Mouse (Mus musculus) heart, embryonic 12.5 days (tissue): ENCODE measurements around the gene Gm9999. TPM values are rescaled to one million over a fixed set of nuclear protein-coding genes. Genes with fewer than 3 reads are reported as not detected.

Experiments used
- ATAC-seq: fragments of 200-750 bp; cut with Nextera tagmentation; 2 replicates; pipeline ENCODE4 v1.8.0; 2017; ENCODE audit warnings: moderate TSS enrichment, moderate library complexity; ENCODE audit not compliant: insufficient number of reproducible peaks, low FRiP score
- H3K27ac ChIP-seq: fragments of 300-500 bp; sonication (generic); 2 replicates; pipeline ENCODE4 v1.5.1; 2016; ENCODE audit warnings: mild to moderate bottlenecking, moderate library complexity; ENCODE audit not compliant: poor library complexity, severe bottlenecking
- H3K27me3 ChIP-seq: fragments of 300-500 bp; sonication (generic); replicated peaks from 2 replicates; pipeline ENCODE4 v1.6.1; 2016; ENCODE audit warnings: mild to moderate bottlenecking, moderate library complexity
- H3K36me3 ChIP-seq: fragments of 300-500 bp; sonication (generic); 2 replicates; pipeline ENCODE4 v1.6.1; 2016; ENCODE audit warnings: mild to moderate bottlenecking, moderate library complexity
- H3K4me1 ChIP-seq: fragments of 300-500 bp; sonication (generic); replicated peaks from 2 replicates; pipeline ENCODE4 v1.6.1; 2016; ENCODE audit warnings: mild to moderate bottlenecking
- H3K4me2 ChIP-seq: fragments of 300-500 bp; sonication (generic); 2 replicates; pipeline ENCODE4 v1.6.1; 2016; ENCODE audit warnings: mild to moderate bottlenecking, moderate library complexity
- H3K4me3 ChIP-seq: fragments of 300-500 bp; sonication (generic); 2 replicates; pipeline ENCODE4 v1.5.1; 2016; ENCODE audit warnings: mild to moderate bottlenecking
- H3K9ac ChIP-seq: fragments of 300-500 bp; sonication (generic); 2 replicates; pipeline ENCODE4 v1.6.1; 2016; ENCODE audit warnings: mild to moderate bottlenecking, moderate library complexity
- H3K9me3 ChIP-seq: fragments of 300-500 bp; sonication (generic); replicated peaks from 2 replicates; pipeline ENCODE4 v1.6.1; 2016; ENCODE audit warnings: mild to moderate bottlenecking, moderate library complexity
- WGBS: fragments of 180-500 bp; shearing (Covaris S2); methylation state at CpG from one replicate; pipeline ENCODE4 v1.1.7; 2016; 5-methylcytosine and 5-hydroxymethylcytosine counted together
- polyA plus RNA-seq: library from polyadenylated mRNA; unstranded; fragments of >200 nt; fragmentation: Nextera tagmentation; extraction: Ambion mirVana; gene quantifications from 2 replicates; pipeline ENCODE4 v1.2.1, GENCODE M21; 2016

Gm9999 gene
- polyA plus RNA-seq, 1 experiment from 2014 or later: not detected

DNA sequence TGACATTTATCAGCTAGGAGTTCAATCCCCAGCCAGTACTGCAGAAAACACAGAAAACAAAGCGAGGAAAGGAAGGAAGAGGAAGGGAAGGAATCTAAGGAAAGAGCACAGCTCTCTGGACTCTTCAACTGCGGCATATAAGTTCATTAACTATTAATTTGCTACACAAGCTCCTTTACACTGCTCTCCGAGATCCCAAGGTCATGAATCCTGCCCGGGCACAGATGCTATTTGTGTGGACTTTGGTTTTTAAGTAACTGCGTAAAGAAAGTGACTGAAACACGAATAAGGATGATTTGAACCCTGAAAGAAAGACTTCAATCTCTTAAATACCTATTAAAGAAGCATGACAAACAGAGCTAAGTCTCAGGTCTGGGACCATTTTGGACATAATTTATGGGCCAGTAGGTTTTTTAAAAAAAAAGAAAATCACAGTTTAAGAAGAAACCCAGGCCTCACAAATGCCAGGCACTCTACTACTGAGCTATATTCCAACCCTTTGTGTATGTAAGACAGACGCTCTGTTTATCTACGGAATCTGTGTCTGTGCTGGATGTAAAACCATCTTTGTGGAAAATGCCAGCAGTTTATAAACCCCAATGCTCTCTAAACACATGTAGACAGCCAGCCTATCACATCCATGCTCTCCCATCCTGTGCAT is 16.7 kb downstream of the Gm9999 start:
- H3K4me2 ChIP-seq: no peak overlapping the region
- peaks cover 43% of the 10 kb centered on the region for H3K36me3 ChIP-seq
- peaks cover 56% of the 10 kb centered on the region for H3K4me1 ChIP-seq
- no peaks in the 10 kb centered on the region for H3K27me3 ChIP-seq
- H3K9me3 ChIP-seq: no peaks in the 10 kb centered on the region
- no peak overlapping the region for H3K9ac ChIP-seq
- whole genome bisulfite sequencing: 81% methylated on average over 8 of the region's 8 CpGs
- no peak overlapping the region for H3K4me3 ChIP-seq
- ATAC-seq: no peak
- H3K27ac ChIP-seq: peak overlapping the region; percentile 33; the same call in 1 of the 2 replicates

- peaks cover 38% of the 10 kb centered on the region for H3K36me3 ChIP-seq
Observed at GRCm38 (mm10) chr7:47000644-47000983, 17.2 kb downstream of the Gm9999 start.

GRCm38 (mm10) chr7:47001125-47001899 is 17.9 kb downstream of the Gm9999 start:
- ATAC-seq: no peak
- Histone ChIP-seq H3K9me3 (no peaks in the 10 kb centered on the region), H3K4me3 (no peak overlapping the region), H3K4me1 (peaks cover 62% of the 10 kb centered on the region), H3K36me3 (peaks cover 32% of the 10 kb centered on the region), H3K9ac (no peak overlapping the region), H3K27ac (peak overlapping the region; percentile 6; the same call in 1 of the 2 replicates), H3K4me2 (no peak overlapping the region), H3K27me3 (no peaks in the 10 kb centered on the region)
- WGBS: 66% methylated on average over 5 of the region's 5 CpGs

More at GRCm38 (mm10) chr7:47000644-47000983, 17.2 kb downstream of the Gm9999 start:
- no peaks in the 10 kb centered on the region for H3K9me3 ChIP-seq
- peaks cover 60% of the 10 kb centered on the region for H3K4me1 ChIP-seq
- H3K9ac ChIP-seq: no peak overlapping the region
- peak; percentile 83 for ATAC-seq
- no peaks in the 10 kb centered on the region for H3K27me3 ChIP-seq
- H3K27ac ChIP-seq: peak overlapping the region; percentile 33
- no peak overlapping the region for H3K4me2 ChIP-seq
- no peak overlapping the region for H3K4me3 ChIP-seq
- WGBS: 66% methylated on average over 3 of the region's 3 CpGs

- no peak overlapping the region for H3K4me3 ChIP-seq
- H3K27me3 ChIP-seq: no peaks in the 10 kb centered on the region
- no peaks in the 10 kb centered on the region for H3K9me3 ChIP-seq
- H3K4me1 ChIP-seq: peaks cover 63% of the 10 kb centered on the region
- H3K36me3 ChIP-seq: peaks cover 27% of the 10 kb centered on the region
- no peak for ATAC-seq
- H3K4me2 ChIP-seq: no peak overlapping the region
- peak overlapping the region; percentile 51; the same call in 1 of the 2 replicates for H3K9ac ChIP-seq
- H3K27ac ChIP-seq: no peak overlapping the region
- WGBS: 66% methylated on average over 4 of the region's 4 CpGs
Observed at GRCm38 (mm10) chr7:47001900-47002275, 18.5 kb downstream of the Gm9999 start.

DNA sequence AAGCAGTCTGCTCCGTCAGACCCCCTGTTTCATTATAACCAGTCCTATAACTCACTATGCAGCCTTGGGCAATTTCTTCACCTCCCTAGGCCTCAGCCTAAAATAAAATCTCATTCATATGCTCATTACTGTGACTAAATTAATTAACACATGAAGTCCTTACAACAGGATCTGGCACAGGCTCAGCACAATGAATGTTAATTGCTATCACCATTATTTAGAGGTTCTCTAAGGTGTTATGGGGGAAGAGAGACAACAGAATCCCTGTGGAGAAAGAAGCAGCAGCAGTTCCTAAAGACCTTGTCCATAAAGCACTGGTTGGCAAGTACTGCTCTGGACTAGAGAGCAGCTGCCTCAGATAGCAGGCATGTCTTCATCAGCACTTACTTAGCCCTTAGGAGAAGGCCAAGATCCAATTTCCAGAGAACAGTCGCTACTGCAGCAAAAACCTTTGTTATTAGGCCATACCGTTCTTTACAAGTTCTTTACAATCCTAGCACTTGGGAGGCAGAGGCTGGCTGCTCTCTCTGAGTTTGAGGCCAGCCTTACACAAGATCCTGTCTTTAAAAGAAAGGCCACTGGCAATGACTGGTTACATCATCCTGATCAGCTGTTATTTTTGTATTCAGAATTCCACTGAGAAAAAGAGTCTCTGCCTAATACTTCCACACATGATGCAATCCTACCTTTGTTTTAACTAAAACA is 20.2 kb downstream of the Gm9999 start:
- Histone ChIP-seq H3K9me3 (no peaks in the 10 kb centered on the region), H3K4me3 (no peak overlapping the region), H3K9ac (no peak overlapping the region), H3K36me3 (peaks cover 10% of the 10 kb centered on the region), H3K27me3 (no peaks in the 10 kb centered on the region), H3K4me1 (peaks cover 54% of the 10 kb centered on the region), H3K27ac (no peak overlapping the region), H3K4me2 (no peak overlapping the region)
- no peak for ATAC-seq
- WGBS: 44% methylated on average over 3 of the region's 3 CpGs

DNA sequence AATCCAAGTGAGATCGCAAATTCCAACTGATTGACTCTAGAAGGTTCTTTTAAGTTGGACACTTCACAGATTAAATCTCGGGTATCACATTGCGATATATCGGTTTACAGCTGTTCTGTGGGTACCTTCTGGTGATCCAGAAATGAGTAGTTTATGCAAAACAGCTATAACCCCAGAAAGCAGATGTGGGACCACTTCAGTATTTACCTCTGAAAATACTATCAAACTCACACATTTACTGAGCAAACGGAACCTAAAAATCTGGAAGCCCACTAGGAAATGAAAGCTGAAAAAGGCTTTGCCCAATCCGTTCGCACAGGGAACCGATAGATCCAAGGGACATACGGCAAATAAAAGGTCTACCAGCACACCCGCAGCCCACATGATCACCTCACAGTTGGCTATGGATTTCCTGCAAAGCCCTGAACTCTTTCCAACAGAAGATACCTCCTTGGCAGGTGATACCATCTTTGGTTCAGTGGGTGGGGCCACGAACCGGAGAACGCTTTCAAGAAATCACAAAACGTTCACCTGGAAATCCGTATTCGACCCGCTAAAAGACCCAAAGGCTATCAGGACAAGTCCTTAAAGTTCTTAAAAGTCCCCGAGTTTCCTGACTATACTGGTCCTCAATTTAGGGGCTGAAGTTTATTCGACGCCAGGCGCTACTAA is 23.9 kb downstream of the Gm9999 start:
- H3K4me1 ChIP-seq: peaks cover 41% of the 10 kb centered on the region

GRCm38 (mm10) chr7:47007818-47008167 is 24.4 kb downstream of the Gm9999 start:
- under 1% methylated on average over 25 of the region's 25 CpGs for WGBS
- ATAC-seq: peak; percentile 71
- Histone ChIP-seq H3K9ac (peak overlapping the region; percentile 75), H3K4me2 (peak overlapping the region; percentile 88), H3K27ac (peak overlapping the region; percentile 87), H3K36me3 (no peaks in the 10 kb centered on the region), H3K4me1 (peaks cover 37% of the 10 kb centered on the region), H3K27me3 (no peaks in the 10 kb centered on the region), H3K4me3 (peak overlapping the region; percentile 68), H3K9me3 (no peaks in the 10 kb centered on the region)

More for the DNA sequence above, 23.9 kb downstream of the Gm9999 start:
- no peak for ATAC-seq
- H3K4me2 ChIP-seq: peak overlapping the region; percentile 88
- WGBS: 20% methylated on average over 21 of the region's 21 CpGs
- no peaks in the 10 kb centered on the region for H3K27me3 ChIP-seq
- H3K9ac ChIP-seq: peak overlapping the region; percentile 75
- H3K4me3 ChIP-seq: peak overlapping the region; percentile 68
- H3K27ac ChIP-seq: peak overlapping the region; percentile 87
- no peaks in the 10 kb centered on the region for H3K36me3 ChIP-seq
- H3K9me3 ChIP-seq: no peaks in the 10 kb centered on the region

GRCm38 (mm10) chr7:47008168-47008993 is 25.0 kb downstream of the Gm9999 start, which contains the start of gene Spty2d1:
Spty2d1 (minus strand) TSS chr7:47008411.
- Histone ChIP-seq H3K9ac (peak within 1 kb of the TSS; percentile 75), H3K4me3 (peak within 1 kb of the TSS; percentile 68), H3K9me3 (no peaks in the 10 kb centered on the region)

GRCm38 (mm10) chr7:47013131-47013767 is 29.9 kb downstream of the Gm9999 start:
- 0 out of 2 replicates have a peak overlapping the region, but pooled peaks have one; percentile 1 for H3K9ac ChIP-seq
- no peak for ATAC-seq
- peak overlapping the region; percentile 83 for H3K27ac ChIP-seq
- H3K27me3 ChIP-seq: no peaks in the 10 kb centered on the region
- H3K4me1 ChIP-seq: peaks cover 22% of the 10 kb centered on the region
- WGBS: 41% methylated on average over 9 of the region's 9 CpGs
- H3K9me3 ChIP-seq: no peaks in the 10 kb centered on the region
- no peak overlapping the region for H3K4me3 ChIP-seq
- no peak overlapping the region for H3K4me2 ChIP-seq
- no peaks in the 10 kb centered on the region for H3K36me3 ChIP-seq

More at GRCm38 (mm10) chr7:47008168-47008993, 25.0 kb downstream of the Gm9999 start, which contains the start of gene Spty2d1:
- peak; percentile 93 for ATAC-seq
- no peaks in the 10 kb centered on the region for H3K36me3 ChIP-seq
- H3K4me1 ChIP-seq: peaks cover 34% of the 10 kb centered on the region
- H3K4me2 ChIP-seq: peak within 1 kb of the TSS; percentile 88
- H3K27ac ChIP-seq: peak within 1 kb of the TSS; percentile 87
- no peaks in the 10 kb centered on the region for H3K27me3 ChIP-seq
- WGBS: under 1% methylated on average over 57 of the region's 57 CpGs
